ENCODE assay signal across 21 mouse cellular contexts in genomic region chr7:100203616-100204015, GRCm38 (mm10). TPM values are rescaled to one million over a fixed set of nuclear protein-coding genes. Genes with fewer than 3 reads are reported as not detected.
DNase-seq lines count a peak whose midpoint lies in the region; TF ChIP-seq lines count a peak whose summit lies in the region.
"Had no signal": no experiment of that assay in that cellular context is flagged by ENCODE, and none has a peak within 500 bp of the region (broad histone marks: within the 10 kb centered on the region; RNA-seq: fewer than 3 reads in every experiment).

No protein-coding gene starts in this region.

- intact Hi-C loops in gastrocnemius, adult 2 months (cut with DNase I): no loop called here
- intact Hi-C loops in gastrocnemius, postnatal 14 days (cut with DNase I; ENCODE audit: low total_unique reads): no loop called here

- H3K4me3 ChIP-seq in gastrocnemius, adult 2 months: no peak overlapping the region
- H3K4me3 ChIP-seq: embryonic facial prominence, embryonic 12.5 days; forebrain, embryonic 13.5 days; heart, embryonic 10.5 days; heart, embryonic 15.5 days; hindbrain, embryonic 13.5 days had no signal

- no peak overlapping the region for H3K27ac ChIP-seq in gastrocnemius, adult 2 months
- H3K27ac ChIP-seq: forebrain, embryonic 13.5 days; heart, embryonic 10.5 days; heart, embryonic 15.5 days; hindbrain, embryonic 13.5 days; hindbrain, postnatal 0 days had no signal

- no peak for TF ChIP-seq CTCF in gastrocnemius, adult 2 months (IDR thresholded peaks at IDR 0.05)

- peak; percentile 48 to 49 for DNase-seq in cerebellum, postnatal 10 days
- DNase-seq in cerebellum, postnatal 25 days: no peak
- DNase-seq in gastrocnemius, adult 2 months: peak; percentile 72
- DNase-seq in gastrocnemius, postnatal 25 days: no peak
- DNase-seq in adipocyte (ENCODE audit: low spot score): peak; percentile 5
- DNase-seq in gastrocnemius, postnatal 14 days: peak; percentile 40
- DNase-seq in thymus, postnatal 25 days: no peak
- DNase-seq: adrenal gland, postnatal 25 days; cerebellum, adult 18-20 months; cerebellum, adult 9-11 months; embryo, embryonic 11 days; heart, adult 18-20 months; heart, postnatal 14 days; kidney, adult 11 months had no signal

RNA-seq across cellular contexts. Expression of gene Pgm2l1, which starts 23.6 kb away (rescaled TPM):
- total RNA-seq in gastrocnemius, adult 2 months (2021): 10 to 100 TPM; 16.0 to 19.3 TPM
- total RNA-seq in gastrocnemius, postnatal 25 days (2021): 10 to 100 TPM; 13.0 to 15.0 TPM
- 10 to 100 TPM; 12.2 to 12.3 TPM for total RNA-seq in gastrocnemius, postnatal 14 days (2021)

RNA-seq across cellular contexts. Expression of gene Kcne3, which starts 27.3 kb away (rescaled TPM):
- under 1 TPM in 1 of 2 experiments, not detected in 1; 0.59 TPM for total RNA-seq in gastrocnemius, adult 2 months (2021)
- under 1 TPM in 1 of 2 experiments, not detected in 1; 0.70 TPM for total RNA-seq in gastrocnemius, postnatal 25 days (2021)
- total RNA-seq in gastrocnemius, postnatal 14 days (2021): under 1 TPM; 0.59 to 0.60 TPM
- total RNA-seq: CH12.LX; hindbrain, postnatal 0 days had no signal

RNA-seq across cellular contexts. Expression of gene Lipt2, which starts 44.5 kb away (rescaled TPM):
- 1 to 10 TPM; 4.7 to 5.3 TPM for total RNA-seq in gastrocnemius, adult 2 months (2021)
- total RNA-seq in gastrocnemius, postnatal 25 days (2021): 1 to 10 TPM; 4.1 to 4.2 TPM
- total RNA-seq in gastrocnemius, postnatal 14 days (2021): 1 to 10 TPM; 4.7 to 5.9 TPM

Comparison
In these comparisons a context has a peak if more than half of its experiments do, and no peak if none do; other contexts are left out.
1. DNase-seq: peak in cerebellum, postnatal 10 days (2 of 2), gastrocnemius, adult 2 months (single experiment), adipocyte (single experiment) and gastrocnemius, postnatal 14 days (single experiment); none in cerebellum, postnatal 25 days (0 of 2), gastrocnemius, postnatal 25 days (single experiment) and thymus, postnatal 25 days (single experiment).